ENCODE assay signal across 35 mouse cellular contexts in genomic region chr1:80247131-80247530, GRCm38 (mm10). TPM values are rescaled to one million over a fixed set of nuclear protein-coding genes. Genes with fewer than 3 reads are reported as not detected.
"Had no signal": no experiment of that assay in that cellular context is flagged by ENCODE, and none has a peak within 500 bp of the region (broad histone marks: within the 10 kb centered on the region; RNA-seq: fewer than 3 reads in every experiment).

No protein-coding gene starts in this region.

- ATAC-seq: hindbrain, embryonic 16.5 days; hindbrain, postnatal 0 days; inflammation-experienced regulatory T-cells, adult 6 months; intestine, embryonic 15.5 days; intestine, embryonic 16.5 days; intestine, postnatal 0 days had no signal

- H3K27me3 ChIP-seq: heart, embryonic 12.5 days; heart, embryonic 13.5 days; heart, embryonic 15.5 days; hindbrain, embryonic 12.5 days; hindbrain, embryonic 13.5 days; hindbrain, embryonic 15.5 days; intestine, embryonic 15.5 days; kidney, embryonic 15.5 days had no signal

- H3K4me3 ChIP-seq: heart, adult 2 months; heart, embryonic 10.5 days; heart, embryonic 12.5 days; heart, embryonic 13.5 days; heart, embryonic 15.5 days; hindbrain, embryonic 10.5 days; hindbrain, embryonic 12.5 days; hindbrain, embryonic 13.5 days; hindbrain, embryonic 15.5 days; intestine, embryonic 15.5 days; kidney, embryonic 15.5 days; layer of hippocampus, adult 2 months; left cerebral cortex, adult 2 months had no signal

- H3K4me2 ChIP-seq: heart, embryonic 11.5 days; heart, embryonic 12.5 days; heart, embryonic 13.5 days; heart, embryonic 15.5 days; hindbrain, embryonic 12.5 days; hindbrain, embryonic 13.5 days; hindbrain, embryonic 14.5 days; hindbrain, embryonic 15.5 days; intestine, embryonic 15.5 days; kidney, embryonic 15.5 days had no signal

- H3K4me1 ChIP-seq: heart, embryonic 10.5 days; heart, embryonic 12.5 days; heart, embryonic 13.5 days; heart, embryonic 15.5 days; hindbrain, embryonic 10.5 days; hindbrain, embryonic 12.5 days; hindbrain, embryonic 13.5 days; hindbrain, embryonic 15.5 days; intestine, embryonic 15.5 days; kidney, embryonic 15.5 days had no signal

- DNase-seq: heart, adult 2 months; heart, postnatal 10 days; heart, postnatal 14 days; heart, postnatal 36 days; heart, postnatal 4 days; kidney, adult 11 months; kidney, adult 18-20 months; kidney, adult 8-10 months; kidney, postnatal 10 days; kidney, postnatal 14 days; kidney, postnatal 36 days; kidney, postnatal 4 days; layer of hippocampus, adult 9-11 months; layer of hippocampus, postnatal 36 days had no signal

- H3K27ac ChIP-seq: heart, adult 2 months; heart, embryonic 10.5 days; heart, embryonic 13.5 days; heart, embryonic 15.5 days; hindbrain, embryonic 10.5 days; hindbrain, embryonic 12.5 days; hindbrain, embryonic 13.5 days; hindbrain, embryonic 14.5 days; hindbrain, embryonic 15.5 days; hindbrain, postnatal 0 days; intestine, embryonic 15.5 days; kidney, embryonic 15.5 days; kidney, postnatal 0 days; layer of hippocampus, adult 2 months; left cerebral cortex, adult 2 months had no signal

- H3K9me3 ChIP-seq: heart, embryonic 10.5 days; heart, embryonic 12.5 days; heart, embryonic 13.5 days; heart, embryonic 15.5 days; hindbrain, embryonic 10.5 days; hindbrain, embryonic 12.5 days; hindbrain, embryonic 13.5 days; hindbrain, embryonic 15.5 days; intestine, embryonic 15.5 days; kidney, embryonic 15.5 days had no signal

- H3K9ac ChIP-seq: heart, embryonic 12.5 days; heart, embryonic 13.5 days; heart, embryonic 15.5 days; hindbrain, embryonic 12.5 days; hindbrain, embryonic 13.5 days; hindbrain, embryonic 14.5 days; hindbrain, embryonic 15.5 days; intestine, embryonic 15.5 days; kidney, embryonic 15.5 days had no signal

- H3K36me3 ChIP-seq: heart, embryonic 10.5 days; heart, embryonic 12.5 days; heart, embryonic 13.5 days; heart, embryonic 15.5 days; hindbrain, embryonic 10.5 days; hindbrain, embryonic 12.5 days; hindbrain, embryonic 13.5 days; hindbrain, embryonic 15.5 days; intestine, embryonic 15.5 days; kidney, embryonic 15.5 days had no signal

RNA-seq across cellular contexts. Expression of gene Fam124b, which starts 28.9 kb away (rescaled TPM):
- total RNA-seq: hematopoietic stem cell, adult 5-6 weeks had no signal
